Mouse (Mus musculus) olfactory bulb, adult 2 months (tissue): Measurements from ENCODE around the gene Adarb1.

ENCODE experiments used
- CTCF ChIP-seq: fragments of 200-500 bp; IDR thresholded peaks from 2 replicates; pipeline ENCODE4 v1.5.1; 2012; ENCODE audit warnings: low read depth, mild to moderate bottlenecking, low read length, moderate library complexity; ENCODE audit not compliant: insufficient read depth
- POLR2A ChIP-seq: fragments of 200-500 bp; IDR thresholded peaks from 2 replicates; pipeline ENCODE4 v1.6.1; 2012; ENCODE audit warnings: mild to moderate bottlenecking, low read depth, low read length, moderate library complexity; ENCODE audit not compliant: insufficient read depth

DNA sequence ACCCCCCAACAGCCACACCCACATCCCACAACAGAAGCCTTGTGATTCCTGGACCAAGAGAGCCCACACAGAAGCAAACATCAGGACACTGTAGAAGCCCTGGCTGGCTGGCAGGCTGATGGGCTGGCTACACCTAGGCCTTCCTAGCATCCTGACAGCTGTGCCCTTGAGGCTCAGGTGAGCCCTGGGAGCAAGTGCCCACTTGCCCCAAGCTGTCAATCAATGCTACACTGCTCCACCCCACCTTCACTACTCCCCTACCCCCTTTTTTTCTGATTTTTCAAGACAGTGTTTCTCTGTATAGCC lies 32.0 kb upstream of the Adarb1 start:
- no peak for TF ChIP-seq POLR2A
- no peak for TF ChIP-seq CTCF
